Mouse (Mus musculus) C2C12 (cell line): ENCODE measurements at regions not wholly inside any gene's neighbourhood (a gene's known extent, or its start where the extent isn't known, plus 50 kb on each side); places are given as distances from the start of the nearest gene placed in this dataset.
A peak's percentile ranks its signal among the peaks of the same experiment; 100 is the strongest.

ENCODE experiments used
- CEBPB ChIP-seq: IDR thresholded peaks from one replicate; pipeline ENCODE4 v1.6.1; 2011; ENCODE audit warnings: low read depth, mild to moderate bottlenecking, control low read depth, moderate library complexity
- CTCF ChIP-seq: IDR thresholded peaks from one replicate; pipeline ENCODE4 v1.5.1; 2011; ENCODE audit not compliant: control insufficient read depth, insufficient read depth, insufficient read length
- MAX ChIP-seq: IDR thresholded peaks from one replicate; pipeline ENCODE4 v1.6.1; 2011; ENCODE audit warnings: mild to moderate bottlenecking, control low read depth
- MYOD1 ChIP-seq: IDR thresholded peaks from one replicate; pipeline ENCODE4 v1.6.1; 2011; ENCODE audit warnings: low read depth; ENCODE audit not compliant: control insufficient read depth, insufficient read length
- USF1 ChIP-seq: IDR thresholded peaks from one replicate; pipeline ENCODE4 v1.6.1; 2011; ENCODE audit warnings: low read depth, mild to moderate bottlenecking, control low read depth, moderate library complexity

- TF ChIP-seq CTCF, result peak; percentile 9
- TF ChIP-seq USF1, result no peak
- no peak for TF ChIP-seq CEBPB
- no peak for TF ChIP-seq MYOD1
- no peak for TF ChIP-seq MAX
Measured at GRCm38 (mm10) chr6:51795300-51795699, 217.0 kb downstream of the Skap2 start.
